Mouse (Mus musculus) effector memory CD4-positive, alpha-beta T cell, adult 5 months (primary cell): ENCODE results near the gene Celf3. TPM values are rescaled to one million over a fixed set of nuclear protein-coding genes. Genes with fewer than 3 reads are reported as not detected.

Source experiments
- polyA plus RNA-seq: library from polyadenylated mRNA; unstranded; fragments of 100-300 nt; shearing (Covaris generic); gene quantifications from one replicate; pipeline ENCODE4 v1.2.1, GENCODE M21; 2017

The Celf3 gene
- not detected for polyA plus RNA-seq

DNA sequence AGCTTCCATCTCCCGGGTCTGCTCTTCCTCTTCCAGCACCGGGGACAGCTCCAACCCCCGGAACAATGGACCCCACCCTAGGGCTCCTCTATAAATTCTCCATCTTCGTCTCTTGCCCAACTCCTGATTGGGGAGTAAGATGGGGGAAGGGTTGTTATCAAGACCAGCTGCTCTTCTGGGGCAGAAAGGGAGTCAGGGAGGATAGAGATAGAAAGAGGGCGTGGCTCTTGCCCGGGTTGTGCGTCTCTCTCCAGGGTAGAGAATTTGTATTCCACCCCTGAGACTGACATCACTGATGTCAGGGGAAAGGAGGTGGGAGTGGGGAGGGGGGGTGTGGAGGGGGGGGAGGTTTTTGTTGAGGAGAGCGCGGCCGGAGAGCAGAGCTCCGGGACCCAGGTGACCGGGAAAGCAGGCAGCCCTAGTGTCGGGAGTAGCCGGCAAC, at the start of gene Celf3:
Celf3 (plus strand) TSS at position 315 of the 442 bp plus-strand sequence.

DNA sequence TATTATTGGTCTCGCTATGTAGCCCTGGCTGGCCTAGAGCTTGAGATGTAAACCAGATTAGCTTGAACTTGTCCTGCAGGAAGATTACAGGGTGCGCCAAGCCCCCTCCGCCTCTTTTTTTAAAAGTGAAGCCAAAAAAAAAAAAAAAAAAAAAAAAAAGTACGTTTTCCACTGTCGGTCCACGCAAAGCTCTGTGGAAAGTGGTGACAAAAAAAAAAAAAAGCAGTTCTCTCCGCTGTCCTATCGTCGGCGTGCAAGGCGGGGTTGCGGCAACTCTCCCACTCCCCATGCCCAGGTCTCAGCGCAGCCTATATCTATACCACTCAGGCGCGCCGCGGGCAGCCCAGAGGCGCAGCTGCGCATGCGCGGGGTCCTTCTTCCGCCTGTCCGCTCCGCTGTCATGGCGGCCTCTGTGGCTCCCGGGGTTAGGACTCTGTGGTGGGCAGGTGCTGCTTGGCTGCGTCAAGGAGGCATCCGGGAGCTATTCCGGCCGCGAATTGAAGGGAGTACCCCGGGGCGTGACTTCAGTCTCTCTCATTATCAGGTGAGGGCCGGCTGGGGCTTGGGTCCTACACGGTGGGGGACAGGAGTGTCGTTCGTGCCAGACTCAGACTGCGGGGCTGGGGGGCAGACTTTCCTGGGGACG, 35.0 kb upstream of the Celf3 start, which contains the start of gene Mrpl9:
Mrpl9 (plus strand) TSS at position 368 of the 646 bp plus-strand sequence.

DNA sequence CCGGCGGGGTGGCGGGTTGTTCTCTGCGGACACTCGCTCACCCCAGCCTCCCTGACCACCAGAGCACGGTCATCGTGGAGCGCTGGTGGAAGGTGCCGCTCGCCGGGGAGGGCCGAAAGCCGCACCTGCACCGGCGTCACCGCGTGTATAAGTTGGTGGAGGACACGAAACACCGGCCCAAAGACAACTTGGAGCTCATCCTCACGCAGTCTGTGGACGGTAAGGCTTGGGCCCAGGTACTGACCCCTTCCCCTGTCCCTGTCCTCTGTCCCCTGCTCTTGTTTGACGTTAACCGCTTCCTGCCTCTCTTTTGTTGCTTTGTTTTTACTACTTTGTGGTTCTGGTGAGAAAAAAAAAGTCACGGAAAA, 34.5 kb upstream of the Celf3 start, which contains the start of gene Oaz3:
Oaz3 (minus strand) TSS at position 319 of the 368 bp plus-strand sequence.

DNA sequence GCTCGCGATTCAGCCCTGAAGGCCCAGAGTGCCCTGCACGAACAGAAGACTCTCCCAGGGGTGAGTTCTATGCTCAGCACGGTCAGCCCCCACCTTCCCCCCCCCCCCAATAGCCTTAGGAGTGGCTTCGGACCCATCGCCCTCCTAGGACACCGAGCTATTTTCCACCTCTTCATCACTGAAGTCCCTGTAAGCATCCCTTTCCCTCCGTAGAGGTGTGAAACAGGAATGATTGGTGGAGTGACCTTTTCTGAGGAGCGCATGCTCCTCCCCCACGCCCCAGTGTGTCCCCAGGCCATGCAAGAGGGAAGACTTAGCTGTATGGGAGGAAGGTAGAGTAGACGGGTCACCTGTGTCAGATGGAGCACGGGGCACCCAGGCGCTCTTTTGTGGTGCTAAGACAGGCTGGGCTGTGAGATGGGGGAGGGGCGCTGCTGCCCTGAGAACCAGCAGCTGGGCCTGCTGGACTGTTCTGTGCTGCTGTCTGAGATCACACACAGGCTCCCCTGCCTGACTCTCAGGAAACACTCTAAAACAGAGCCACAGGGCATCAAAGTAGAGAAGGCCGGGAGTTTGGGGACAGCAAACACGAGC, 2.3 kb downstream of the Celf3 start, which contains the start of gene Riiad1:
Riiad1 (minus strand) TSS at position 51 of the 594 bp plus-strand sequence.

Other genes starting within 250 kb of the Celf3 start
- not detected for gene Gm4778, start 214.3 kb upstream of the Celf3 start, polyA plus RNA-seq
- gene Them4, start 168.2 kb upstream of the Celf3 start, polyA plus RNA-seq, result 5.0 TPM
- gene Them5, start 136.2 kb upstream of the Celf3 start, polyA plus RNA-seq, result not detected
- not detected for gene C2cd4d, start 115.9 kb upstream of the Celf3 start, polyA plus RNA-seq
- not detected for gene Rorc, start 105.5 kb upstream of the Celf3 start, polyA plus RNA-seq
- not detected for gene Lingo4, start 79.8 kb upstream of the Celf3 start, polyA plus RNA-seq
- gene Tdrkh, start 65.0 kb upstream of the Celf3 start, polyA plus RNA-seq, result 2.5 TPM
- gene Mrpl9, start 35.0 kb upstream of the Celf3 start, polyA plus RNA-seq, result 61.5 TPM
- gene Oaz3, start 34.4 kb upstream of the Celf3 start, polyA plus RNA-seq, result 1.8 TPM
- gene Riiad1, start 2.0 kb downstream of the Celf3 start, polyA plus RNA-seq, result 1.8 TPM
- gene Snx27, start 104.4 kb downstream of the Celf3 start, polyA plus RNA-seq, result 15.6 TPM
- gene Gm10972, start 164.8 kb downstream of the Celf3 start, polyA plus RNA-seq, result not detected
- 6.0 TPM for gene Tuft1, start 180.6 kb downstream of the Celf3 start, polyA plus RNA-seq
- gene Selenbp2, start 215.3 kb downstream of the Celf3 start, polyA plus RNA-seq, result not detected